In the genomic region with DNA sequence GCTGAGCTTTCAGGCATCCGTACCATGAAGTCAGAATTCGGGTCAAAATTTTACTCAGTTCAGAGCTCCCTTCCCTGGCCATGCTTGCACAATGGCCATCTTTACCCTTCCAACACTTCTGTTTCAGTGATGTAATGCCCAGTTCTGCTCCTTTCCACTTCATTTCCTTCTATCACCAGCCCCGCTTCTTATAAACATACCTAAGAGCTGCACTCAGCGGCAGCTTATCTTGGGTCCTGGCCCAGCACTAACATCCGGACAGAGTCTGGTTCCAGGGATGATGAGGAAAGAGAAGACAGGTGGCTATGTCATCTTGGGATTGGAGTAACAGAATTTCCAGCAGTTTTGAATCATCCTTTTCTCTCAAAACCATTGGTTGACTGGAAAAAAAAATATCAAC, we compare ENCODE assay signal across 17 mouse cellular contexts.
"Had no signal": no experiment of that assay in that cellular context is flagged by ENCODE, and none has a peak within 500 bp of the region (broad histone marks: within the 10 kb centered on the region; RNA-seq: fewer than 3 reads in every experiment).

No protein-coding gene starts in this region.

- H3K4me2 ChIP-seq: limb, embryonic 13.5 days; lung, embryonic 14.5 days; midbrain, embryonic 12.5 days; neural tube, embryonic 13.5 days; stomach, embryonic 15.5 days had no signal

- H3K9me3 ChIP-seq: limb, embryonic 13.5 days; midbrain, embryonic 12.5 days; neural tube, embryonic 13.5 days; stomach, embryonic 15.5 days had no signal

- ATAC-seq: midbrain, embryonic 16.5 days had no signal

- H3K27ac ChIP-seq: layer of hippocampus, adult 2 months; limb, embryonic 13.5 days; liver, embryonic 14.5 days; midbrain, embryonic 12.5 days; neural tube, embryonic 13.5 days; stomach, embryonic 15.5 days had no signal

- H3K9ac ChIP-seq: limb, embryonic 13.5 days; liver, embryonic 14.5 days; lung, embryonic 14.5 days; midbrain, embryonic 12.5 days; neural tube, embryonic 13.5 days; stomach, embryonic 15.5 days had no signal

- DNase-seq: kidney, adult 18-20 months; kidney, postnatal 10 days; kidney, postnatal 4 days; left cerebral cortex, postnatal 4 days; lung, embryonic 14.5 days; retina, postnatal 1 day; right cerebral cortex, postnatal 4 days; spleen, adult 18-20 months; thymus, adult 2 months; thymus, postnatal 25 days had no signal

- H3K27me3 ChIP-seq: limb, embryonic 13.5 days; midbrain, embryonic 12.5 days; neural tube, embryonic 13.5 days; stomach, embryonic 15.5 days had no signal

- H3K36me3 ChIP-seq: limb, embryonic 13.5 days; midbrain, embryonic 12.5 days; neural tube, embryonic 13.5 days; stomach, embryonic 15.5 days had no signal

- H3K4me1 ChIP-seq: limb, embryonic 13.5 days; stomach, embryonic 15.5 days had no signal

- H3K4me3 ChIP-seq: layer of hippocampus, adult 2 months; limb, embryonic 13.5 days; midbrain, embryonic 12.5 days; neural tube, embryonic 13.5 days; stomach, embryonic 15.5 days had no signal
